Mouse (Mus musculus) brain, embryonic 14.5 days (tissue): ENCODE measurements around the gene Hexa. TPM values are rescaled to one million over a fixed set of nuclear protein-coding genes. Genes with fewer than 3 reads are reported as not detected.

Experiments used
- DNase-seq: peaks from one replicate; pipeline ENCODE4 v3.0.0-alpha.2; 2011; ENCODE audit warnings: low read depth
- CTCF ChIP-seq: fragments of 200-500 bp; IDR thresholded peaks from 2 replicates; pipeline ENCODE4 v1.5.1; 2012; ENCODE audit warnings: inconsistent platforms, mild to moderate bottlenecking, moderate library complexity, borderline replicate concordance; ENCODE audit not compliant: insufficient read depth, insufficient read length; ENCODE audit errors: extremely low read depth
- POLR2A ChIP-seq: fragments of 200-500 bp; IDR thresholded peaks from 2 replicates; pipeline ENCODE4 v1.6.1; 2012; ENCODE audit warnings: mild to moderate bottlenecking, inconsistent platforms, borderline replicate concordance; ENCODE audit not compliant: poor library complexity, insufficient read depth, insufficient read length, severe bottlenecking; ENCODE audit errors: extremely low read depth
- polyA plus RNA-seq: library from polyadenylated mRNA; depleted of rRNA; stranded (reverse); fragments of >200 nt; gene quantifications from 2 replicates; pipeline ENCODE4 v1.2.3, GENCODE M21; 2012; rRNA removed

The Hexa gene
- polyA plus RNA-seq, 1 experiment = 45.2 TPM

GRCm38 (mm10) chr9:59577401-59577800 lies 38.1 kb downstream of the Hexa start:
- peak; percentile 14 for DNase-seq
- no peak for TF ChIP-seq CTCF
- no peak for TF ChIP-seq POLR2A

- TF ChIP-seq POLR2A = 0 out of 2 replicates have a peak, but pooled peaks have one; percentile 23
- TF ChIP-seq CTCF = no peak
- DNase-seq = peak; percentile 100
These were observed 38.6 kb downstream of the Hexa start, which contains the start of gene Celf6 for GRCm38 (mm10) chr9:59577844-59578504. Gene Celf6, plus strand, starts transcription at chr9:59577917.

GRCm38 (mm10) chr9:59578505-59578867 lies 39.1 kb downstream of the Hexa start:
- DNase-seq = no peak
- TF ChIP-seq POLR2A (no peak), CTCF (no peak)

GRCm38 (mm10) chr9:59584871-59585308 lies 45.5 kb downstream of the Hexa start:
- DNase-seq = peak; percentile 90
- TF ChIP-seq CTCF = peak; percentile 90
- no peak for TF ChIP-seq POLR2A

- DNase-seq = peak; percentile 82
- no peak for TF ChIP-seq CTCF
- TF ChIP-seq POLR2A = no peak
These were observed 48.9 kb downstream of the Hexa start for GRCm38 (mm10) chr9:59588252-59588651.

- TF ChIP-seq POLR2A (no peak), CTCF (no peak)
- peak; percentile 95 for DNase-seq
These were observed 49.7 kb downstream of the Hexa start for GRCm38 (mm10) chr9:59588710-59589671.

GRCm38 (mm10) chr9:59589703-59590439 lies 50.5 kb downstream of the Hexa start:
- no peak for TF ChIP-seq POLR2A
- no peak for TF ChIP-seq CTCF
- DNase-seq = no peak

GRCm38 (mm10) chr9:59601661-59602060 lies 62.3 kb downstream of the Hexa start:
- no peak for TF ChIP-seq POLR2A
- no peak for TF ChIP-seq CTCF
- DNase-seq = no peak

GRCm38 (mm10) chr9:59605967-59606366 lies 66.6 kb downstream of the Hexa start:
- TF ChIP-seq POLR2A = no peak
- 0 out of 2 replicates have a peak, but pooled peaks have one; percentile 10 for TF ChIP-seq CTCF

GRCm38 (mm10) chr9:59610950-59611349 lies 71.6 kb downstream of the Hexa start:
- DNase-seq = no peak
- TF ChIP-seq POLR2A (no peak), CTCF (no peak)

More at GRCm38 (mm10) chr9:59605967-59606366, 66.6 kb downstream of the Hexa start:
- no peak for DNase-seq

Other genes starting within 250 kb of the Hexa start
- gene Adpgk, start 248.0 kb upstream of the Hexa start, polyA plus RNA-seq = 17.6 and 20.7 TPM in 2 replicates
- 21.7 and 21.9 TPM in 2 replicates for gene Bbs4, start 186.0 kb upstream of the Hexa start, polyA plus RNA-seq
- 59.6 and 73.7 TPM in 2 replicates for gene Arih1, start 52.9 kb upstream of the Hexa start, polyA plus RNA-seq
- gene Tmem202, start 307 bp downstream of the Hexa start, polyA plus RNA-seq = 0.14 and 0.26 TPM in 2 replicates
- gene Celf6, start 38.4 kb downstream of the Hexa start, polyA plus RNA-seq = 21.3 and 28.3 TPM in 2 replicates
- 179 and 187 TPM in 2 replicates for gene Parp6, start 77.7 kb downstream of the Hexa start, polyA plus RNA-seq
- 986 and 1,073 TPM in 2 replicates for gene Pkm, start 116.8 kb downstream of the Hexa start, polyA plus RNA-seq
- gene Gramd2, start 140.6 kb downstream of the Hexa start, polyA plus RNA-seq = 7.6 and 8.8 TPM in 2 replicates
- 7.5 and 8.7 TPM in 2 replicates for gene Senp8, start 211.2 kb downstream of the Hexa start, polyA plus RNA-seq
- 18.7 and 26.6 TPM in 2 replicates for gene Myo9a, start 211.4 kb downstream of the Hexa start, polyA plus RNA-seq